Comparison of ENCODE assay signal across 11 mouse cellular contexts in genomic region chr7:79270961-79271387, GRCm38 (mm10). TPM values are rescaled to one million over a fixed set of nuclear protein-coding genes. Genes with fewer than 3 reads are reported as not detected.
A peak's percentile ranks its signal among the peaks of the same experiment; 100 is the strongest.
DNase-seq lines count a peak whose midpoint lies in the region; ATAC-seq and TF ChIP-seq lines count a peak whose summit lies in the region.
"Had no signal": no experiment of that assay in that cellular context is flagged by ENCODE, and none has a peak within 500 bp of the region (broad histone marks: within the 10 kb centered on the region; RNA-seq: fewer than 3 reads in every experiment).

No protein-coding gene starts in this region.

- TF ChIP-seq POLR2A in cortical plate, adult 2 months (IDR thresholded peaks at IDR 0.05; ENCODE audit: extremely low read depth, insufficient read depth, low read length): no peak

- H3K27ac ChIP-seq in cortical plate, adult 2 months (ENCODE audit: insufficient read depth, low read length): peak overlapping the region; percentile 76; the same call in 1 of the 2 replicates
- peak overlapping the region; percentile 94 for H3K27ac ChIP-seq in liver, embryonic 13.5 days
- no peak overlapping the region for H3K27ac ChIP-seq in forebrain, embryonic 14.5 days (ENCODE audit: low read depth, low read length)
- H3K27ac ChIP-seq: embryonic facial prominence, embryonic 13.5 days had no signal

- ATAC-seq in liver, embryonic 13.5 days (ENCODE audit: low read depth): peak; percentile 32
- ATAC-seq in forebrain, embryonic 14.5 days: no peak
- ATAC-seq: inflammation-experienced regulatory T-cells, adult 6 months had no signal

- H3K79me3 ChIP-seq in C2C12 (ENCODE audit: low read depth): peaks cover 29% of the 10 kb centered on the region

- peak; percentile 36 to 46 for DNase-seq in adrenal gland, adult 18-20 months (ENCODE audit: low spot score in 2 of 2)
- no peak for DNase-seq in adrenal gland, postnatal 4 days (ENCODE audit: low spot score in 2 of 2)
- peak; percentile 77 for DNase-seq in liver, embryonic 13.5 days
- DNase-seq in forebrain, embryonic 14.5 days (ENCODE audit: low spot score): no peak
- DNase-seq in embryo, embryonic 10.5 days (ENCODE audit: low spot score): no peak
- DNase-seq in cerebellum, postnatal 36 days: no peak
- DNase-seq: B cell, adult 2 months had no signal

- H3K27me3 ChIP-seq in C2C12 (ENCODE audit: control insufficient read depth, insufficient read depth, insufficient read length): no peaks in the 10 kb centered on the region
- no peaks in the 10 kb centered on the region for H3K27me3 ChIP-seq in liver, embryonic 13.5 days
- H3K27me3 ChIP-seq in forebrain, embryonic 14.5 days (replicated peaks; ENCODE audit: control insufficient read depth, insufficient read depth, low read length): no peaks in the 10 kb centered on the region
- H3K27me3 ChIP-seq: embryonic facial prominence, embryonic 13.5 days had no signal

- no peak for TF ChIP-seq CTCF in C2C12 (IDR thresholded peaks at IDR 0.05; ENCODE audit: control insufficient read depth, insufficient read depth, insufficient read length)
- TF ChIP-seq CTCF in cortical plate, adult 2 months (IDR thresholded peaks at IDR 0.05; ENCODE audit: extremely low read depth, insufficient read depth, low read length): no peak

- no peak overlapping the region for H3K4me3 ChIP-seq in C2C12 (ENCODE audit: insufficient read depth, poor library complexity, severe bottlenecking)
- no peak overlapping the region for H3K4me3 ChIP-seq in cortical plate, adult 2 months (ENCODE audit: insufficient read depth, low read length)
- H3K4me3 ChIP-seq in liver, embryonic 13.5 days (replicated peaks): 0 out of 2 replicates have a peak overlapping the region, but pooled peaks have one; percentile 10
- no peak overlapping the region for H3K4me3 ChIP-seq in forebrain, embryonic 14.5 days (ENCODE audit: low read depth, low read length)
- H3K4me3 ChIP-seq: embryonic facial prominence, embryonic 13.5 days had no signal

- H3K4me1 ChIP-seq in cortical plate, adult 2 months (ENCODE audit: control insufficient read depth, insufficient read depth, low read length): peaks cover 13% of the 10 kb centered on the region
- peaks cover 85% of the 10 kb centered on the region for H3K4me1 ChIP-seq in liver, embryonic 13.5 days (replicated peaks)
- peaks cover 25% of the 10 kb centered on the region for H3K4me1 ChIP-seq in forebrain, embryonic 14.5 days (ENCODE audit: control insufficient read depth, insufficient read depth, low read length)

- H3K79me2 ChIP-seq in C2C12 (ENCODE audit: control insufficient read depth, insufficient read depth): peaks cover 29% of the 10 kb centered on the region

- peaks cover under 1% of the 10 kb centered on the region for H3K36me3 ChIP-seq in C2C12 (ENCODE audit: control insufficient read depth, insufficient read depth)
- 0 out of 2 replicates have a peak, but pooled peaks cover 3% of the 10 kb centered on the region for H3K36me3 ChIP-seq in liver, embryonic 13.5 days
- no peaks in the 10 kb centered on the region for H3K36me3 ChIP-seq in forebrain, embryonic 14.5 days (ENCODE audit: control insufficient read depth, insufficient read depth, low read length)
- H3K36me3 ChIP-seq: embryonic facial prominence, embryonic 13.5 days had no signal

- H3ac ChIP-seq in C2C12 (ENCODE audit: control insufficient read depth, insufficient read length, low read depth): no peak overlapping the region

- H3K9ac ChIP-seq in liver, embryonic 13.5 days: peak overlapping the region; percentile 69
- H3K9ac ChIP-seq in forebrain, embryonic 14.5 days (ENCODE audit: low read length): no peak overlapping the region
- H3K9ac ChIP-seq: embryonic facial prominence, embryonic 13.5 days had no signal

- peak overlapping the region; percentile 75 for H3K4me2 ChIP-seq in liver, embryonic 13.5 days
- H3K4me2 ChIP-seq in forebrain, embryonic 14.5 days (ENCODE audit: low read length): no peak overlapping the region
- H3K4me2 ChIP-seq: embryonic facial prominence, embryonic 13.5 days had no signal

- H3K9me3 ChIP-seq in liver, embryonic 13.5 days (replicated peaks): no peaks in the 10 kb centered on the region
- no peaks in the 10 kb centered on the region for H3K9me3 ChIP-seq in forebrain, embryonic 14.5 days (replicated peaks; ENCODE audit: control insufficient read depth, low read length)
- H3K9me3 ChIP-seq: embryonic facial prominence, embryonic 13.5 days had no signal

- WGBS in liver, embryonic 13.5 days (ENCODE audit: insufficient replicate concordance): 35% methylated on average over 9 of the region's 9 CpGs
- 85% methylated on average over 9 of the region's 9 CpGs for WGBS in forebrain, embryonic 14.5 days

TF ChIP-seq in C2C12, 6 proteins besides CTCF, POLR2A, EP300 and RAD21:
- TF ChIP-seq MYOD1 (IDR thresholded peaks at IDR 0.05; ENCODE audit: control insufficient read depth, insufficient read length, low read depth): peak; percentile 59
- TF ChIP-seq FOSL1 (IDR thresholded peaks at IDR 0.05; ENCODE audit: insufficient read depth, low read length, poor library complexity, severe bottlenecking): no peak
- TF ChIP-seq MAX (IDR thresholded peaks at IDR 0.05): peak; percentile 62

RNA-seq across cellular contexts. Expression of gene Abhd2, which starts 2.0 kb away (rescaled TPM):
- total RNA-seq in adrenal gland, adult 18-20 months (2021): 1,000 to 10,000 TPM; 1,132 to 1,460 TPM
- total RNA-seq in adrenal gland, postnatal 4 days (2021): 100 to 1,000 TPM; 382 to 406 TPM
- 28.3 TPM for polyA plus RNA-seq in C2C12 (2012; fragmentation: generic; extraction: Trizol)
- polyA plus RNA-seq in cortical plate, adult 2 months (2012; rRNA removed): 43.1 and 43.5 TPM in 2 replicates
- polyA plus RNA-seq in liver, embryonic 13.5 days (2015; fragmentation: Nextera tagmentation; extraction: Ambion mirVana): 8.2 and 11.9 TPM in 2 replicates
- polyA plus RNA-seq in forebrain, embryonic 14.5 days (2014; fragmentation: Nextera tagmentation; extraction: Ambion mirVana): 22.3 and 23.5 TPM in 2 replicates

Comparison
In these comparisons a context has a peak if more than half of its experiments do, and no peak if none do; other contexts are left out.
1. DNase-seq: peak in adrenal gland, adult 18-20 months (2 of 2) and liver, embryonic 13.5 days (single experiment); none in adrenal gland, postnatal 4 days (0 of 2), forebrain, embryonic 14.5 days (single experiment), embryo, embryonic 10.5 days (single experiment) and cerebellum, postnatal 36 days (0 of 2).